Mouse (Mus musculus) inflammation-experienced regulatory T-cells, adult 6 months (primary cell): ENCODE measurements around the gene Man2a1. TPM values are rescaled to one million over a fixed set of nuclear protein-coding genes. Genes with fewer than 3 reads are reported as not detected.
A peak's percentile ranks its signal among the peaks of the same experiment; 100 is the strongest.

ENCODE experiments used
- ATAC-seq: one replicate; pipeline ENCODE4 v1.8.0; 2017
- polyA plus RNA-seq, 3 experiments: library from polyadenylated mRNA; unstranded; fragments of 100-300 nt; shearing (Covaris generic); gene quantifications; one replicate each; pipeline ENCODE4 v1.2.1; 2017

The Man2a1 gene
- polyA plus RNA-seq, result 10 to 100 TPM; 11.7 to 13.1 (median 12.1) TPM

DNA sequence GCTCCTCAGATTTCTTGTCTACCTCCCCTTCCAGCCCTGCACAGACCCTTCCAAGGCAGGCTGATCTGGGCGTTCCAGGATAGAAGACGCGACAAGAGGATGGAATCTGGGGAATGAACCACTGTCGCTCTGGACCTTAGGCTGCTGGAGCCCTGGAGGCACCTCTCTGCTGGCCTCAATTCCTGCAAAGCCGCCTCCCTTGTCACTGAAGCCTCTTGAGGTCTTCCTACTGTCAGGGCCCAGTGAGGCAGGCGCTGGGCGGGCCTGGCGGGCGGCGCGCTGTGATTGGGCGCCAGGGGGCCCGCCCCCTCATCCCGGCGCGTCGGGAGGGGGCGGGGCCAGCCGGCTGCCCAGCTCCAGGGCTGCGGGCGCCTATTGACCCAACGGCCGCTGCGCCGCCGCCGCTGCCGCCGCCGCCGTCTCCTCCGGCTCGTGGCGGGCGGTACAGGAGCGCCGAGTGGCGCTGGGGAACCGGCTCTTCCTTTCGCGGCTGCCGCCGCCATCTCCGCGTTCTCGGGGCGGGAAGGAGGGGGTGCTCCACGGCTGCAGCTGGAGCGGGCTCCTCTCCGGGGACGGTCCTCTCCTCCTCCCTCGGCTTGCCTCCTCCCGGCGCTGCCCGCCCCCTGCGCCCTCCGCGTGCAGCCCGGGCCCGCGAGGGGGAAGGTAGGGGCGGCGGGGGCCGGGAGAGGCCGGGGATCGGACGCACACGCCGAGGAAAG, at the start of gene Man2a1:
Gene Man2a1 (plus strand): TSS at position 365 of the 719 bp plus-strand sequence.
- ATAC-seq, result peak; percentile 78

DNA sequence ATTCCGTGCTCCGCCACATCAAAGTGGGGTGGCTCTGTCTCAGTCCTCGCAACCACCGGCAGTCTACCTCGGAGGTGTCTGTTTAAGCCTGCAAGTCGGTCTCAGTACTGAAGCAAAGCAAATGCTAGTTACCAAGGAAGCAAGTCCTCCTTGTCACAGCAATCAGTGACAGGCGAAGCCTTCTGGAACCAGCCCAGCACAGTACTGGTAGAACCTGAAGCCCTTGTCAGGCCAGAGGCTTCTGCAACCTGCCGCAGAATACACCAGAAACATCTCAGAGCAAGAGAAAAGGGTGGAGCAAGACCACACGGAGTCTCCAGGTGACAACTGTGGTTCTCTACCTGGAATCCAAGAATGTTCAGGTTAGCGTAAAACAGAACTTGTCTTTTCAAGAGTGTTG, 47.2 kb upstream of the Man2a1 start:
- ATAC-seq, result no peak

DNA sequence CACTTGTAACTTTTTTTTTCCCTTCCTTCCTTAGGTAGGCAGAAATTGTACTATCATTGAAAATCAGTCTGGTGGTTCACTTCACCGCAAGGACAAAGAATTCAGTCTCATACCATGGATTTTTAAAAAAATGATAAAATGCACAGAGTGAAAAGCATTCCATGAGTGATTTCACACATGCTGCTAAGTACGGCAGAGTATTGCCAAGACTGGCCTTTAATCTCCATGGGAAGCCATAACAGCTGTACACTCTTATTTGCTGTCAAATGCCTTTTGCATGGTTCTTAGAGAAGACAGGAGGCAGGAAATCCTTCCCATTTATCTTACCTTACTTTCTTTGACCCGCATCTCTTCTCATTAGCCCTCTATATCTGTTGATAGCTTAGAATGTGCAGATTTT, 45.6 kb upstream of the Man2a1 start:
- ATAC-seq, result no peak

DNA sequence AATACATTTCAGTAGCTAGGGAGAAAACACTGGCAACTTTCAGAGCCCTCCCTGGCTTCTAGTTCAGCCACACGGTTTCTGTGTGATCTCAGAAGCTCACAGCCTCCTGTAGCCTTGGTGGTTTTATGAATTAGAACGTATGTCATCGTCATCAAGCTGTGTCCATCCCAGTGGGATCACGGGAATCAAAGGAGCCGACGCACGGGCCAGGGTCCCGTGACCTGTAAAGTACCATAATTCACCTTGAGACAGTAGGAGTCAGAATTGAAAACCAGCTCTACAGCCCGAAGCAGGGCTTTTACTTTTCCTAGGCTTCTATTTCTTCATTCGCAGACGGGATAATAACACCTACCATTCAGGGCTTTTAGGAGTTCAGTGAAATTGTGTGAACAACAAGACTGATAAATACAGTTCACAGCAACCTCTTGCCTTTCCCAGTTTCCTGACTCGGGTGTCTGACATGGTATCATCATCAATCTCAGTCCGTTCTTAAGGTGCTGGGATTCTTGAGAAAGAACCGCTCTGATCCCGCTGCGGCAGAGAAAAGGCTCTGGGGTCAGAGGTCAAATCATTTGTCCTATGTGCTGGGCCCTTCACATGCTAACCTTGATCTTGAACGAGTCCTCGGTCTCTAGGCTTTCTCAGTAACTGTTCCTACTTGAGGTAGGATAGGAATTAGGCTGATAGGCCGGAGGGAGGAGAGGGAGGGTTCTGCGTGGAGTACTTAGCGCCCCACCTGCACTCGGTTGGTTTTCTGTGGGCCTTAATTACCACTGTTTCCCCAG, 43.7 kb upstream of the Man2a1 start:
- no peak for ATAC-seq

DNA sequence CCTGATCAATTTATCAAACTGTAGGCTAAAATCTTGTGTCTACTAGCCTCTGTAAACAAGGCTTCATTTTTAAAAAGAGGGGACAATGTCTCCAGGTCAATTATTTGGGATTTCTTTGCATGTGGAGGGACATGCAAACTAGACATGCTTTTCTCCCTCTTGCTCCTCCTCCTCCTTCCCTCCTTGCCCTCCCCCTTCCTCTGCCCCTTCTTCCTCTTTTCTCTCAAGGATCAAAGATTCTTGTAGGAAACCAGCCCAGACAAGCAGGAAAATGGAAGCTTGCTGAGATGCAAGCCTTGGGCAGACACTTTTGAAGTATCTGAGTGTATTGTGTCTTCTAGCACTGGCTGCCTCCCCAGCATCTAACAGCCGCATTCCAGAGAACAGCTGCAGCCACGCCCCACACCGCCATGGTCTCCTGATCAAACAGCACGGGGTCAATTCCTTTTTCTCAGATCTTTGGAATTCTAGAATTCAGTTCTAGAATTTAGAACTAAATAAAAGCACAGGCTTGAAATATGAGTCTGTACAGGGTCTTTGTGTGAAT, 41.5 kb upstream of the Man2a1 start:
- ATAC-seq, result no peak

DNA sequence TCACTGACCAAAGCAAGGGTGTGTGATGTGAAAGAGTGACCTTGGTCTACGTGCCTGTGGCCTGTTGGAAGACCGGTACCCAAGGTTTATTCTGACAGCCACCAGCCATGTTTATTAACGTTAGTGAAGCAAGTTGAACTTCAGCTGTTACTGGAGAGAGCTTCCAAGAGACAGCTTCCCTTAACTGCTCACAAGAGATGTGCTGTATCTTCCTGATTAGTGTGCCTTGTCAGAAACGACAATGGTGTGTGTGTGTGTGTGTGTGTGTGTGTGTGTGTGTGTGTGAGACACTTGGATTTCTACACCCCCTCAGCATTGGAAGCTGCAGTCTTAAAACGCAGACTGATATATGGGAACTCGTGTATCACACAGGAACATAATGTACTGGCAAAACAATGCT, 34.1 kb upstream of the Man2a1 start:
- no peak for ATAC-seq

DNA sequence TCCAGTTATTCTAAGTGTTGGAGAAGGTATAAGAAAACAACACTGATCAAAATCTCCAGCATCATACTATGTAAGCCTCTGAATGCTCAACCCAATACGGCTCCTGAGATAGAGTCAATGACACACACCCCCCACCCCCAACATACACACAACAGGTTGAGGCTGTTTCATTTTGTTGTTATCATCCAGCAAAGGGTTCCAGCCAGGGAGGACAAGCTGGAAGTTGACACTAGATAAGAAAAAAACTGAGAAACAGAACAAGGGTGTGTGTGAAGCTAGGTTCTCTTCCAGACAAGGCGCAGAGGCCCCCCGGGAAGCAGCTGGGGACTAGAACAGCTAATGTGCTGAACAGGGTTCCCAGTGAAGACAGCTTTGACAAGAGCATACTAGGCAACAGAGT, 33.0 kb upstream of the Man2a1 start:
- ATAC-seq, result no peak

DNA sequence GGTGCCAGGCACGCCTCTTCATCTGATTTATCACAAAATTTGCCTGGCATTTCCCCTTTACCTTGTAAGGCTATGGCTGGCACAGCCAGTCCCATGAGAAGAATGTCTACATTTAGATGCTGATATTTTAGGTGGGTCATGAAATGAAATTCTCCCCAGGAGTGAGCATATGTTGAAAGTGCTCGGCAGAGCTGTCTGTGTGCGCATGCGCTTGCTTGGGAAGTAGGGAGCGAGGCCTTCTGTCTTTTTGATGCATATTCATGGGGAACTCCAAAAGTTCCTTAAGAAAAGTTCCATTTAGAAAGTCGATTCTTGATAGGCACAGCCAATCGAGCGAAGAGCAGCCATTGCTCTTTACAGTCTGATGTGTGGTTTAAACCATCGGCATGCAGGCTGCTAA, 26.6 kb upstream of the Man2a1 start:
- ATAC-seq, result no peak

DNA sequence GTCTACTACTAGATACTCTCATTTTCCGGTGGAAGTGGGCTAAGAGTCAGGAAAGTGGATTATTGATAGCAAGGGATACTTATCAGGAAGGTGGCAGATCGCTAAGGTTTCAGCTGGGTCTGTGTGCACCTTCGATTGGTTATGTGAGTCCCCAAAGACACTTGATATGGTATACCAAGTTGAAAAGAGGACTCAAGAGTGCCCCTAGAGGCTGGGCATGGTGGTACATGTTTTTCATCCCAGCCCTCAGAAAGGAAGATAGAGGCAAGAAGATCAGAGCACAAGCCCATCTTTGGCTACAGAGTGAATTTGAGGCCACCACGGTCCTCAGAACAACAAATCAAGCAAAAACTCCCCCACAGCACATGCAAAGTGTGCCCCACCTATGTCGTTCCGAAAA, 25.3 kb upstream of the Man2a1 start:
- peak; percentile 42 for ATAC-seq

DNA sequence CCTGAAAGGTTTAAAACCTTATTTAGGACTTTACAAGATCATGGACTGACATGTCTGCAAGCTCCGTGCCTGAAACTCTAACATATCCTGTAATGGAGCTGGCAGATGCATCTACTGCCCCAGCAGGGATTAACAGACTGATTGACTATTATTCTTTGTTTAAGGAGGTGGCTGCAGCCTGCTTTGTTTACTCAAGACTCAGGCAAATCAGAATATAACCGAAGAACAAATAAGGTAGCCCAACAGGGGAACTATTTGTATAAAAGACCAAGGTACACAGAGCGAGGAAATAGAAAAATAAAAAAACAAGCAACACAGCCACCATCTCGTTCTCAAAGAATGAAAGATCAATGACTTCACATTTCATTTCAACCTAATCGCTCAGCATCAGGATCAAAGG, 23.1 kb upstream of the Man2a1 start:
- ATAC-seq, result no peak

DNA sequence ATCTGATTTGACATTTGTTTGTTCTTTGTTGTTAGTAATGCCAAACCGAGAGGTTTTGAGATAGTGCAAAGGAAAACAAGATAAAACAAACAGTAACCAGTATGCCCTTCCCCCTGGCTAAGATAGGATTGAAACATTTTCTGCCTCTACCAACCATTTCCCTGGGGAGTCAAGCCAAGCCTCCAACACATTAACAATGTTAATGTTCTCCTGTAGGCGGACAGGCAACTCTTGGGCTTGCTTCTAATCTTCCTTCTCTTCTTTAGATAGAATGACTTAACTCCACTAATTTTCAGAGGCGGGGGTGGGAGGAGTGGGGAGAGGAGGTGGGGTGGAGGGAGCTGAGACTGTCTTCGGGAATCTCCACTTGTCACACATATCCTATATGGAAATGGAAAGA, 22.2 kb upstream of the Man2a1 start:
- no peak for ATAC-seq

DNA sequence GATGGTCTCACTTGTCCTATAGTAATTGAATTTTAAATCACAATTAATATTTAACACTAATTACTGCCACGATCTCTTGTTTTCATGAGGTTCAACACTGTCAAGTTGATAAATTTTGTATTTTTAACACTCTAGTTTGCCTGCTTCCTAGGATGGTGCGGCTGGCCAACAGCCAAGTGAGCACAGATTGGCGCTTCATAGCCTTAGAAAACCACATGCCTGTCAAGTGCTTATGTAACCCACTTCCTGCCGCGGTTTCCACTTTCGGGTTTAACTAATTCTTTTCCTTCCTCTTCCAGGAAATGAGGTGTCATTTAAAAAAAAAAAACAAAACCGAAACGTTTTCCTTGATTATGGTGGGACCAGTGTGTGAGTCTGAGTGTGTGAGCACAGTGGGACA, 20.8 kb upstream of the Man2a1 start:
- peak; percentile 97 for ATAC-seq

DNA sequence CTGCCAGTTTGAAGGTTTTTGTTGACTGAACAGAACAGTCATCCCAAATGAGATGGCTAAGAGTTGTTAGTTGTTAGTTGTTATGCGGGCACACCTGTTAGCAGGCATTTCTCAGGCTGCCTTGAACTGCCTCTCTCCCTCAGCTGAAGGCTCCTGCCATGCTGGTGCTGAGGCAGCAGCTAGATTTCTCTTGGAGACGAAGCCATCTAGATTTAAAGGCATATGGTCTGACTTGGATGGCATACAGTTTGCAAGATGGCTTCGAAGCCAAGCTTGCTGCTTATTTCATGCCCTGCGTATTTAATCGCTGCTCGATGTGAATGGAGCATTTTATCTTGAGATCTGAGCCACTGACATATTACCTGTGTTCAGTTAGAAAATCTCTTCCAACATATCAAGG, 19.4 kb upstream of the Man2a1 start:
- no peak for ATAC-seq

DNA sequence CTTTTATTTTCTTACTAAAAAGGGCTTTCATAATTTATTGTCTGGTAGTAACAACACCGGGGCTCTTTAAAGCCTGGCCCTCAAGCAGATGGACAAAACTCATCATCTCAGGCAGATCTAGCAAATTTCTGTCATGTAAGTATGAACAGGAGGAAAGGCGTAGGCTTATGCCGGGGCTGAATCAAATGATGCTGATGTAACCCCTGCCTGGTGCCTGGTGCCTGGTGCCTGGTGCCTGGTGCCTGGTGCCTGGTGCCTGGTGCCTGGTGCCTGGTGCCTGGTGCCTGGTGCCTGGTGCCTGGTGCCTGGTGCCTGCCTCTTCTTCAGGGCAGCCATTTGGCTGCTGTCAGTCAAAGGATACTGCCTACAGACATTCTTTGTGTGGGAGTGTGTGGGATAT, 18.6 kb upstream of the Man2a1 start:
- no peak for ATAC-seq

DNA sequence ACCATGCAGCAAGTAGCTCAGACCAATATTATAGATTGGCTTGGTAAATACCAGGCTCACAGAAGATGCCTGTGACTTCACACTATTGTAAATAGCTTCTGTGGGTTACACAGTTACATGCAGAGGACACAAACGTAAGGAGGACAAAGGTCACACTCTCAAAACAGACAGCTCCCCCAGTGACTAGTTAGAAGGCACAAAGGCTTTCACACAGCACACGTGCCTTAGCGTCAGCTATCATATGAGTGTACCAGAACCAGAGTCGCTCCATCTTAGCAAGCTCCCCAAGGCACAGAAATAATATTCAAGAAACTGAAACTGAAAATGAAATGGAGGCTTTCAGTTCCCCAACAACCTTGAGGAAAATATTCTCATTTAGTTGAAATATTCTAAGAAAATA, 10.1 kb upstream of the Man2a1 start:
- ATAC-seq, result no peak

DNA sequence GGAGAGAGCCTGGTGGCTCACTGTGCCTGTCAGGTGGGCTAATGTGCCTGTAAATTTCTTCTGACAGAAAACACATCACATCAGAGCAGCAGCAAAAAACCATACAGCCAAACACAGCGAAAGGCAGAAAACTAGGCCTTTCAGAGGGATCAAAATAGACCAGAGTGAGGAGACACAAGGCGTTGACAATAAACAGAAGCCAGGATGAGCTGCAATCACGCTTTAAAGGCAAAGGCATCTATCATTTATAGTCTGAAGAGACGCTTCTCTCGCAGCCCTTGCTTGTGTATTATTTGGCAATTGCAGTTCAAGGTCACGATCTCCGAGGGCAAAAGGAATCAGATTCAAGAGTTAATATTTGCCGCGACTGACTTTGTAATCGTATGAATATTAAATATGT, 9.2 kb upstream of the Man2a1 start:
- ATAC-seq, result no peak

DNA sequence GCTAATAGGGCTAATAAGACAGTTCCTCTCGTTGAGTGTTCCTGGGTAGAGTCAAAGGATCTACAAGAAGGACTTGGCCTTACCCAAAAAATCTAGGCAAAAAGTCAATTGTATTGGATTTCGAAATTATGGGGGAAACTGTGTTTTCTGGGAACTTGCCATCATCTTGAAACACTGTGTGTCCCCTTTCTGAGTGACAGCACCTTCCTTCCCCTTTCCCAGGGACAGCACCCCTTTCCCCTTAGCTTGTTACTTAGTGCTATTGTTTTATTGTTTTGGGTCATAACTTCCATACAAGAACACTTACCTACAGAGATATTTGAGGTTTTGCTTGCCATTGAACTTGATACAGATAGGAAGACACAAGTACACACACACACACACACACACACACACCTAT, 8.2 kb upstream of the Man2a1 start:
- no peak for ATAC-seq

DNA sequence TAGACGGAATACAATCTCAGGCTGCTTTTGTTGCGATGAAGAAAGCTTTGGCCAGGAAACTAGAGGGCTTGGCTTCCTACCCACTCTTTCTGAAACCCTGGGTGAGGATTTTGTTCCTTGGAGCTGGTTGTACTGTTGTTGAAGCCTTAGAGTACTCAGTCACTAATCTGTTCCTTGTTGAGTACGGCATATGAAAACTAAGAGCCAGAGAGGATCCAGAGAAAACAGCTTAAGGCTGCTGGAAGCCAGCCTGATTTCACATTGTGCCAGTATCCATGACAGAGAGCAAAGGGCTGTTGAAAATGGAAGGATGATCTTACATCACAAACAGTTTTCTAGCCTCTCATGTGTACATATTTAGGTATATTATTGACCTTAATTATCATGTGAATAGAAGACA, 7.7 kb upstream of the Man2a1 start:
- ATAC-seq, result no peak

DNA sequence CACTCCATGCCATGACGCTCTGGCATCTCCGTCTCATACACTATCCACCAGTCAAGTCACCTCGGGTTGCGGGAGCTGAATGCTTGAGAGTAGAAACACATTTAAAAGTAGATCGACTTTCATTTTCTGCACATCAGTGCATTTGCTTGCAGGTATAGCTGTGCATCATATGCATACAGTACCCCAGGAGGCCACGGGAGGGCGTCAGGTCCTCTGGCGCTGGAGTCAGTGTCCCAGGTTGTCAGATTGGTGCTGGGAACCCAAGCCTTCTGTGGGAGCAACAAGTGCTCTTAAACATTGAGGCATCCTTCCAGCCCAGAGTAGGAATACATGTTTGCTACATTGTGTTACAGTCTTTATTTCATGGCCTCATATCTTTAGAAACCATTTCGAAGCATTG, 2.8 kb upstream of the Man2a1 start:
- ATAC-seq, result no peak

DNA sequence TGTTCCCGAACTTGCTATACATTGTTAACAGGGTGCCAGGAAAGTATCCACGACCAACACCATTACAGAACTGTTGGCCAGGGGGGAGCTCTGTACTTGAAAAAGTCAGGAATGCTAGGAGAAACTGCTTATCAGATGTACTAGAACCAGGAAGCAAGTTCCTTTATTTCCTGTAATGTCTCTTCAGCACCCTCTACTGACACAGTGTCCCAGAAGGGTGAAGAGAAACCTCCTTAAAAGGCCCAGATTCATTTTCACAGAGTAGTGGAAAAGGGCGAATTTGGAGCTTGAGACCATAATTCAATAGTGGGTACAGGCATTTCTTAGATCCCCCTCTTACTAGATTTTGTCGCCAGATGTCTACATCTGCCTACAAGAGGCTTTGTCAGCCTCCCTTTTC, 620 bp upstream of the Man2a1 start:
- peak; percentile 4 for ATAC-seq

DNA sequence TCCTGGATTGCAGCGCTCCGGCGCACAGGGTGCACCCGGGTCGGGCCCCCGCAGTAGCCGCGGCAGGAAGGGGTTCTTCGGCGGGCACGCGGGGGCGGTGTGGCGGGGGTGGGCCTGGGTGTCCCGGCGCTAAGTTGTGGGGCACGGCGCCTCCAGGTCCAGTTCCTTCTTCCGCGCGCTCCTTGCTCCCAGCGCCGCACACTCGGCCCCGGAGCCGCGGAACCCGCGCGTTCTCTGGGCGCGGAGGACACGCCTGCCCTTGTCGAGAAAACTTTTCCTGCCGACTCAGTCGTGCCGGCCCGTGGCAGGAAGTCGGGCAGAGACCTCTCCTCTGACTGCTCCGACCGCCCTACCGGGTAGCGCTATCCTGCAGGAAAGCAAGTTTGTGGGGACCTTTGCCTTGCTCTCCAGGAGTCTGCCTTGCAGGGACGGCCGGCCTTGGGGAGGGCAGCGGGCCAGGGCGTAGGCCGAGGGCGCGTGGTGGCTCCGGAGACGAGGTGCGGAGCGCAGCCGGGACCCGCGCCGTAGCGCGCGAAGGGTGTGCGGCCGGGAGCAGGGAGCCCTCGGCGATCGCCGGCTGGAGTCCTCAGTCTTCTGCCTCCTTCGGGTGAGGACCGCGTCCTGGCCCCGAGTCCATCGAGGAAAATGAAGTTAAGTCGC, 685 bp downstream of the Man2a1 start:
- peak; percentile 22 for ATAC-seq

DNA sequence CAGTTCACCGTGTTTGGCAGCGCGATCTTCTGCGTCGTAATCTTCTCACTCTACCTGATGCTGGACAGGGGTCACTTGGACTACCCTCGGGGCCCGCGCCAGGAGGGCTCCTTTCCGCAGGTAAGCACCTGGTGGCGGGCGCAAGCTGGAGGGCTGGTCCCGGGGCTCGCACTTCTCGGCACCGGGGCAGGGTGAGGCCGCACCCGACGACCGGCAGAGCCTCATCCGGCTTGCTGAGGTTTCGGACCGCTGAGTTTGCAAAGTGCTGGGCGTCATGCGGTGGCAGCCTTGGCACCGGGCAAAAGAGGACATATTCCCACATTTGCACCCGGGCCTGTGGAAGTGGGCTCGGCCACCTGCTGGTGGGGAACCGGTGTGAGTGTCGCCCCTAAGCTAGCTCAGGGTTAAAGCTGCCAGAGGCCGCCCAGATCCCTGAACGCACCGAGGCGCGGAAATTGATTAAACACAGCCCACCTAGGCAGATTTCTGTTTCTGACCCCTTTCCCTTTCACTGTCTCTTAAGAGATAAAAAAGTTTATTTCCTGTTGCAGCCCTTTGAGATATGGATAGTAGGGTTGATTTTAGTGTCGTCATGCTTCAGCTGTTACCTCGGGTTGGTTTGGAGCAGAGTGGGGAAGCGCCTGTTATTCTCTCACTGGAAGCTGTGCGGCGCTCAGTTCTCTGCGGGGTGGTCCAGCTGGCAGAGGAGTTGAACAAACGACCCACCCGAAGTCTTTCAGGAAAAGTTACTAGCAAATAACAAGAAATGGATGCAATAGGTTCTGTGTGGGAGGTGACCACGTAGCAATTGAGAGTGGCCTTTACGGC, 1.4 kb downstream of the Man2a1 start:
- peak; percentile 41 for ATAC-seq

DNA sequence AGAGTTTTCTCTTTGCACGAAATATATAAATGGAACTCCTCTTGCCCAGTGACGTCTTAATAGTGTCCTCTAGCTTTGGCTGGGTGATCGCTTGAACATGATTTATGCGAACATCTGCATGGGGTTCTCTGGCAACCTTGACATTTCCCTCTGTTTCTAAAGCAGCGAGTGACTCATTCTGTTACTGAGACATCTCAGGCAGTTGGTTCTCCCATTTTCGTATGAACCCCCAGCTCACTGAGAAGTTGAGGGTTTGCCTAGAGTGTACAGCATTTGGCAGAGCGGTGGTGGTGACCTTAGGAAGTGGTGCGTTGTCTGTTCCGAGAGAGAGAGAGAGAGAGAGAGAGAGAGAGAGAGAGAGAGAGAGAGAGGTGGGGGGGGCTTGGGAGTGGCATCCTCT, 2.6 kb downstream of the Man2a1 start:
- no peak for ATAC-seq
